Mouse (Mus musculus) lung, adult 18-20 months (tissue): ENCODE measurements at regions not wholly inside any gene's neighbourhood (a gene's known extent, or its start where the extent isn't known, plus 50 kb on each side); places are given as distances from the start of the nearest gene placed in this dataset.

Experiments
- DNase-seq, 2 experiments: peaks; one replicate each; pipeline ENCODE4 v3.0.0; 2022; ENCODE audit warnings: mixed read lengths in 2 of 2

DNA sequence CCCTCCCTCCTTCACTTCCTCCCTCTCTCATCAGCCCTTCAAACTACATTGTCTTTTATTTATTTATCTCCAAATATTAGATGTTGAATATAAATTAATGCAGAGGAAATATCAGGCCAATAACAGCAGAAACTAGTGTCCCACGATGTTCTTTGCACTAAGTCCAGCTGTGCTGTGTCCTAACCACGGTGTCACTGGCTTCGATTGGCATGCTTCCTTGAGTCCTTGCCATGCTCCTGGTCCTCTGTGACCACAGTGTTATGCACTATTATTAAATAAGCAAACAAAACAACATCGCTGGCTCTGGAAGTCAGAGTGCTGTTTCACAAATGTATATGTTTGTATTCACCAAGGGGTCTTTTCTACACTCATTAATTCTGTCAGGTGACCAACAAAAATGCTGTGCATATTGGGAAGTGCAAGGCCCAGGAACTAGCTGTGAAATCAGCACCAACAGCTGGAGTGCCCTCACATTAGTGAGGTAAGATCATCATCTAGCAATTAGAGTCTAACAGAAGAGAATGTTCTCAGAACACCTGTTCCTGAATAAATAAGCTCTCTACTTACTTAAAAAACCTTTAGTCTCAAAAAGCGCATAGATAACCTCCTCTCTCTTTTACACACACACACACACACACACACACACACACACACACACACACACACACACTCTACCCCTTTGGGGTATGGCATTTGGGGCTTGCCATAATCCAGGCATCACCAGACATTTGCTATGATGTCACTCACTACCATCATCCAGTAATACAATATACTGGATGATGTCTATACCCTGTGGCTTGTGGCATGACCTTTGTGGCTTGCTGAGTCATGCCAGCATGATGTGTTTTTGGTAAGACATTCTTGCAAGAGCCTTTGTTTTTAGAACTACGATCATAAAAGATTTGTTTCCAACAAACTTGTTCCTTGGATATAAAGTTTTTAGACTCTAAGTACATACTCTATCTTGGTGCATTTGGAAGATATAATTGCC, 81.9 kb upstream of the Rgs2 start:
- DNase-seq = no peak

DNA sequence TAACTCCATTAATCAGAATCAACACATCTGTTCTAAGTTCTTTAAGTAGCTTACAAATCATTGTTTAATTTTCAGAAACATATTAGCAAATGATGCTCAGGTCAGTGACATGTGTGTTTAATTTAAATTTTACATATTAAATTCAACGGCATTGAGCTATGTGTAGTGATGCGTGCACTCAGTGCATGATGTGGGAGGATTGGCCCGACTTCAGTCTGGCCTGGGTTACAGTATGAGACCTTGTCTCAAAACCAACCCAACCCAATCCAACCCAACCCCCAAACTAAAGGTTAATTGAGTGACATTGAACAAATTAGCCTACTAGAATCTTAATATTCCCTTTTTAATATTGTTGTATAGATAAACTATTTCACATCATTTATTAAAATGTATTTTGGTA, 75.0 kb upstream of the Rgs2 start:
- no peak for DNase-seq

DNA sequence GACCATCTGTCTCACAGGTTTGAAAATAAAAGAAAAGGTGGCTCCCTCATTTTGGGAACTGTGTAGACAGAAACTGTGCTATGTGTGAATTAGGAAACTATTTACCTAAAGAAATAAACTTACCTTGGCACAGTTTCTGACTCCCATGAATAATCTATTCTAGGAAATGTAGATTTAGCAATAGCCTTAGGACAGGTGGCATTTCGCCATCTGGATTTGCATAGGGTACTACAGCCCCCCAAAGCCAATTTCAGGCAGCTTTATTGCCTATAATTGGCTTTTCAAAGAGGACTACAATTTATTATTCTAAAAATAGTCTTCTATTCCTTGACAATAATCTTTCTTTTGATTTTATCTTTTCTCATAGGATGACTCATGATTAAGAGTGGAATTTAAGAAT, 74.5 kb upstream of the Rgs2 start:
- no peak for DNase-seq

DNA sequence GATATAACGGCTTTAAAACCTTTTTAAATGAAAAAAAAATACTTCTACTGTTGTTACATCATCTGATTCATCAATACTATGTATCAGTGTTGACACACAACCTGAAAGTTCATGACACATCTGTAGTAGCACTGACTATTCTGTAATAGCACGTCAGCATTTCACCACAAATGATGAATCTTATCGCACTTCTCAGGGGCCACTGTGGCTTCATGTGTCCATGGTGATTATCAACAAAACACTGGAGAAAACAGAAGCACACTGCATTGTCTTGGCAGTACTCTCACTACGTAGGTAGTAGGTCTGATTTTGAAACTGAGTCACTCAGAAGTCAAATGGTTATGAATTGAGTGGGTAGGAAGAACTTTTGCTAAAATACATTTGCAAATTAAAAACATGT, 72.0 kb upstream of the Rgs2 start:
- DNase-seq = no peak

DNA sequence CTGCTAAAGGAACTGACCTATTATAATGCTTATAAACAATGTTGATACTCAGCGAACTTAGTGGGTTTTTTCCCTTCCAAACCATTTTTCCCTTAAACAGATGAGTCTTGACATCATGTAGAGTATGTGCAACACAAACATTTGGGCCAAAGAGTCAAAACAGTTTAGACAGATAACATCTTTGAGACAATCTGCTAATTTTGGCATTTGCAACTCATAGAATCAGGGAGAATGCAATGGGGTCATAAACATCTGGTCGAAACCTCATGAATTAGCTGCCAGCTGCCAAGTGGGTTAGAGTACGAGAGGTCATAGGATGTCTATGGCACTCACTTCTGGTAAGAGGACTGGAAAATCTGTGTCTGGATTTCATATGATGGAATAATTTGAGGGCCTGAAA, 57.3 kb upstream of the Rgs2 start:
- DNase-seq = no peak

DNA sequence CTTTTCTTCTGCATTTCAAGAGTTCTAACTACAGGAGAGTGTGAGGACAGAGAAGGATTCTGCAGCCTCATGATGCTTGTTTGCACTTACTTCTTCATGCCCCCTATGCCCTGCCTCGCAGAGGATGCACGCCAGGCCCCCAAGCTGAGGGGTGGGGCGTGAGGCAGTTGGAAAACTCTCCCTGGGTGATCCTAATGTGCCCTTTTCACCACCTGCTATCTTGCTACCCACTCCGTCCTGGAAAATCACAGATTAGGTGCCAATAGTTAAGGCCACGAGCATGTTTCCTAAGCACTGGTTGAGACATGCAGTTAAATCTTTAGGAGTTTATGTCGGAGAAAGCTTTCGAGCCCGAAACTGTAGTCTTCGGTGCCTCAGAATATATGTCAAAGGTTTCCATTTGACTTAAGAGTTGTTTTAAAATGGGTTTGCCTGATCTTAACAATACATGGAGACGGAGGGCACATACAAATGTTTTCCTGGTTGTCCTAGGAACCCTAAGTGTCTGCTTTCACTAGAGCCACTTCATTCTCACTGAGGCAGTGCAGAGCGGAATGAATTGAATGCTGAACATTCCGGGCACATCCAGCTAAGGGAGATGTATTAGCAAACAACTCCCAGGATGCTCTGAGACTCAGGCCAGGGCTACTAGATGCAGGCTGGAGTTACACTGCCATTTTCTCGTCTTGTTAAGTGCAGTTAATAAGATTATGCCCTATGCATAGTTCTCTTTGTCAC, 51.7 kb upstream of the Rgs2 start:
- peak; percentile 10 to 49 for DNase-seq
